Comparison of ENCODE assay signal across 20 mouse cellular contexts in genomic region chr19:29598981-29599380, GRCm38 (mm10).
"Had no signal": no experiment of that assay in that cellular context is flagged by ENCODE, and none has a peak within 500 bp of the region (broad histone marks: within the 10 kb centered on the region; RNA-seq: fewer than 3 reads in every experiment).

No protein-coding gene starts in this region.

- H3K4me2 ChIP-seq: heart, embryonic 12.5 days; hindbrain, embryonic 13.5 days; hindbrain, embryonic 15.5 days; limb, embryonic 13.5 days; limb, embryonic 15.5 days; liver, embryonic 12.5 days had no signal

- H3K9me3 ChIP-seq: heart, embryonic 10.5 days; heart, embryonic 12.5 days; hindbrain, embryonic 13.5 days; hindbrain, embryonic 15.5 days; limb, embryonic 13.5 days; limb, embryonic 15.5 days; liver, embryonic 12.5 days had no signal

- H3K9ac ChIP-seq: forebrain, postnatal 0 days; heart, embryonic 12.5 days; hindbrain, embryonic 13.5 days; hindbrain, embryonic 15.5 days; limb, embryonic 13.5 days; limb, embryonic 15.5 days; liver, embryonic 12.5 days; liver, embryonic 14.5 days had no signal

- H3K27ac ChIP-seq: heart, embryonic 10.5 days; hindbrain, embryonic 13.5 days; hindbrain, embryonic 15.5 days; hindbrain, postnatal 0 days; layer of hippocampus, adult 2 months; limb, embryonic 13.5 days; limb, embryonic 15.5 days; liver, embryonic 12.5 days; liver, embryonic 14.5 days had no signal

- H3K4me1 ChIP-seq: heart, embryonic 10.5 days; heart, embryonic 12.5 days; hindbrain, embryonic 13.5 days; hindbrain, embryonic 15.5 days; limb, embryonic 13.5 days; limb, embryonic 15.5 days; liver, embryonic 12.5 days had no signal

- H3K4me3 ChIP-seq: heart, embryonic 10.5 days; heart, embryonic 12.5 days; hindbrain, embryonic 13.5 days; hindbrain, embryonic 15.5 days; layer of hippocampus, adult 2 months; limb, embryonic 13.5 days; limb, embryonic 15.5 days; liver, embryonic 12.5 days had no signal

- ATAC-seq: forebrain, postnatal 0 days; hindbrain, postnatal 0 days; liver, embryonic 12.5 days had no signal

- DNase-seq: forebrain, postnatal 0 days; gastrocnemius, postnatal 14 days; gastrocnemius, postnatal 36 days; heart, adult 18-20 months; heart, postnatal 14 days; heart, postnatal 36 days; kidney, postnatal 14 days; kidney, postnatal 4 days; layer of hippocampus, postnatal 36 days; left cerebral cortex, postnatal 4 days had no signal

- H3K27me3 ChIP-seq: hindbrain, embryonic 13.5 days; hindbrain, embryonic 15.5 days; limb, embryonic 13.5 days; limb, embryonic 15.5 days; liver, embryonic 12.5 days had no signal
